Mouse (Mus musculus) MEL (cell line): Measurements from ENCODE around the gene Cdc25a. TPM values are rescaled to one million over a fixed set of nuclear protein-coding genes. Genes with fewer than 3 reads are reported as not detected.
A peak's percentile ranks its signal among the peaks of the same experiment; 100 is the strongest.

Experiments
- DNase-seq: peaks from one replicate; pipeline ENCODE4 v3.0.0; 2011; ENCODE audit warnings: low read depth, low spot score
- H3K27ac ChIP-seq: 2 replicates; pipeline ENCODE4 v1.5.1; 2012; ENCODE audit warnings: low read depth, mild to moderate bottlenecking, control low read depth, low read length, moderate library complexity; ENCODE audit not compliant: control insufficient read depth
- H3K27me3 ChIP-seq, 2 experiments: fragments of 150-350 bp in 1 of 2; sonication (generic) in 1 of 2; 2 replicates each; pipeline ENCODE4 v1.6.1; 2012; ENCODE audit warnings: low read length in 2 of 2, mild to moderate bottlenecking in 2 of 2, improper control_type of control experiment in 1 of 2, moderate library complexity in 1 of 2; ENCODE audit not compliant: insufficient read depth in 2 of 2, control insufficient read depth in 1 of 2
- H3K36me3 ChIP-seq, 2 experiments: 2 replicates each; pipeline ENCODE4 v1.6.1; 2012 to 2014; ENCODE audit warnings: low read length in 2 of 2, improper control_type of control experiment in 1 of 2, inconsistent platforms in 1 of 2, mild to moderate bottlenecking in 1 of 2; ENCODE audit not compliant: insufficient read depth in 2 of 2, control insufficient read depth in 1 of 2
- H3K4me1 ChIP-seq, 2 experiments: fragments of 150-350 bp in 1 of 2; sonication (generic) in 1 of 2; 2 replicates each; pipeline ENCODE4 v1.6.1; 2012; ENCODE audit warnings: low read length in 2 of 2, improper control_type of control experiment in 1 of 2, mild to moderate bottlenecking in 1 of 2; ENCODE audit not compliant: insufficient read depth in 2 of 2, control insufficient read depth in 1 of 2
- H3K4me3 ChIP-seq, 2 experiments: fragments of 150-350 bp in 1 of 2; sonication (generic) in 1 of 2; 2 replicates each; pipeline ENCODE4 v1.5.1; 2012; ENCODE audit warnings: low read depth in 2 of 2, low read length in 2 of 2, mild to moderate bottlenecking in 2 of 2, moderate library complexity in 2 of 2, control low read depth in 1 of 2, improper control_type of control experiment in 1 of 2; ENCODE audit not compliant: control insufficient read depth in 1 of 2, insufficient read depth in 1 of 2
- H3K79me2 ChIP-seq: 2 replicates; pipeline ENCODE4 v1.6.1; 2012; ENCODE audit warnings: mild to moderate bottlenecking, low read length, moderate library complexity; ENCODE audit not compliant: control insufficient read depth, poor library complexity, insufficient read depth
- H3K9ac ChIP-seq: 2 replicates; pipeline ENCODE4 v1.6.1; 2012; ENCODE audit warnings: low read depth, mild to moderate bottlenecking, control low read depth, low read length, moderate library complexity; ENCODE audit not compliant: control insufficient read depth, poor library complexity, severe bottlenecking
- H3K9me3 ChIP-seq: fragments of 150-350 bp; sonication (generic); replicated peaks from 2 replicates; pipeline ENCODE4 v1.6.1; 2012; ENCODE audit warnings: mild to moderate bottlenecking, low read length, improper control_type of control experiment, moderate library complexity; ENCODE audit not compliant: insufficient read depth
- CHD1 ChIP-seq: IDR thresholded peaks from 2 replicates; pipeline ENCODE4 v1.6.1; 2012; ENCODE audit warnings: low read depth, mild to moderate bottlenecking, inconsistent platforms, low read length, improper control_type of control experiment
- CHD2 ChIP-seq: IDR thresholded peaks from 2 replicates; pipeline ENCODE4 v1.6.1; 2011; ENCODE audit warnings: low read length, improper control_type of control experiment
- CTCF ChIP-seq, 3 experiments: IDR thresholded peaks in 2 of 3; conservative IDR thresholded peaks in 1 of 3; 2 replicates each; pipeline ENCODE4 v1.5.1; 2011 to 2012; ENCODE audit warnings: low read length in 3 of 3, low read depth in 2 of 3, mild to moderate bottlenecking in 2 of 3, improper control_type of control experiment in 1 of 3, inconsistent platforms in 1 of 3, mixed read lengths in 1 of 3, moderate library complexity in 1 of 3; ENCODE audit not compliant: control insufficient read depth in 1 of 3, insufficient read depth in 1 of 3, poor library complexity in 1 of 3, severe bottlenecking in 1 of 3
- E2F4 ChIP-seq: IDR thresholded peaks from 2 replicates; pipeline ENCODE4 v1.6.1; 2011; ENCODE audit warnings: low read depth, low read length, improper control_type of control experiment, borderline replicate concordance
- ETS1 ChIP-seq: IDR thresholded peaks from 2 replicates; pipeline ENCODE4 v1.6.1; 2012; ENCODE audit warnings: low read depth, mild to moderate bottlenecking, inconsistent platforms, low read length, improper control_type of control experiment, moderate library complexity
- GATA1 ChIP-seq: IDR thresholded peaks from 2 replicates; pipeline ENCODE4 v1.6.1; 2011; ENCODE audit warnings: low read depth, low read length, improper control_type of control experiment
- HCFC1 ChIP-seq: IDR thresholded peaks from 2 replicates; pipeline ENCODE4 v1.6.1; 2012; ENCODE audit warnings: low read depth, mild to moderate bottlenecking, inconsistent platforms, low read length, improper control_type of control experiment, moderate library complexity
- JUND ChIP-seq: IDR thresholded peaks from 2 replicates; pipeline ENCODE4 v1.6.1; 2011; ENCODE audit warnings: low read depth, mild to moderate bottlenecking, improper control_type of control experiment, low read length
- KAT2A ChIP-seq: conservative IDR thresholded peaks from 2 replicates; pipeline ENCODE4 v1.6.1; 2012; ENCODE audit warnings: low read depth, low read length, improper control_type of control experiment, inconsistent platforms
- MAX ChIP-seq: IDR thresholded peaks from 2 replicates; pipeline ENCODE4 v1.6.1; 2011; ENCODE audit warnings: low read length, improper control_type of control experiment
- MAZ ChIP-seq: IDR thresholded peaks from 2 replicates; pipeline ENCODE4 v1.6.1; 2012; ENCODE audit warnings: low read depth, mild to moderate bottlenecking, inconsistent platforms, low read length, improper control_type of control experiment
- MEF2A ChIP-seq: IDR thresholded peaks from 2 replicates; pipeline ENCODE4 v1.6.1; 2014; ENCODE audit warnings: low read depth, mild to moderate bottlenecking, inconsistent platforms, low read length, improper control_type of control experiment; ENCODE audit not compliant: poor library complexity, insufficient replicate concordance, severe bottlenecking; ENCODE audit errors: extremely low read depth
- MXI1 ChIP-seq: IDR thresholded peaks from 2 replicates; pipeline ENCODE4 v1.6.1; 2011; ENCODE audit warnings: mild to moderate bottlenecking, low read depth, low read length, improper control_type of control experiment
- MYB ChIP-seq: IDR thresholded peaks from 2 replicates; pipeline ENCODE4 v1.6.1; 2011; ENCODE audit warnings: mild to moderate bottlenecking, low read depth, low read length, improper control_type of control experiment
- MYC ChIP-seq: IDR thresholded peaks from 2 replicates; pipeline ENCODE4 v1.6.1; 2011; ENCODE audit warnings: low read depth, mild to moderate bottlenecking, low read length, improper control_type of control experiment, moderate library complexity
- NELFE ChIP-seq: IDR thresholded peaks from 2 replicates; pipeline ENCODE4 v1.6.1; 2011; ENCODE audit warnings: low read depth, low read length, improper control_type of control experiment
- NRF1 ChIP-seq: IDR thresholded peaks from 2 replicates; pipeline ENCODE4 v1.6.1; 2014; ENCODE audit warnings: low read depth, mild to moderate bottlenecking, inconsistent platforms, low read length, improper control_type of control experiment, moderate library complexity; ENCODE audit not compliant: poor library complexity, insufficient read depth, severe bottlenecking
- POLR2A ChIP-seq, 2 experiments: IDR thresholded peaks; 2 replicates each; pipeline ENCODE4 v1.6.1; 2011 to 2012; ENCODE audit warnings: low read length in 2 of 2, mild to moderate bottlenecking in 2 of 2, control low read depth in 1 of 2, improper control_type of control experiment in 1 of 2, low read depth in 1 of 2, moderate library complexity in 1 of 2; ENCODE audit not compliant: control insufficient read depth in 1 of 2, insufficient read depth in 1 of 2, poor library complexity in 1 of 2
- RAD21 ChIP-seq: IDR thresholded peaks from 2 replicates; pipeline ENCODE4 v1.6.1; 2011; ENCODE audit warnings: mild to moderate bottlenecking, low read depth, low read length, improper control_type of control experiment
- RCOR1 ChIP-seq: IDR thresholded peaks from 2 replicates; pipeline ENCODE4 v1.6.1; 2012; ENCODE audit warnings: low read depth, mild to moderate bottlenecking, inconsistent platforms, low read length, improper control_type of control experiment
- TAL1 ChIP-seq: IDR thresholded peaks from 2 replicates; pipeline ENCODE4 v1.6.1; 2012; ENCODE audit warnings: mild to moderate bottlenecking, inconsistent platforms, low read length, moderate library complexity, mixed read lengths
- TBP ChIP-seq: IDR thresholded peaks from 2 replicates; pipeline ENCODE4 v1.8.0; 2011; ENCODE audit warnings: low read depth, low read length, improper control_type of control experiment
- TCF12 ChIP-seq: IDR thresholded peaks from 2 replicates; pipeline ENCODE4 v1.6.1; 2014; ENCODE audit warnings: low read depth, mild to moderate bottlenecking, inconsistent platforms, low read length, improper control_type of control experiment, moderate library complexity
- USF1 ChIP-seq: IDR thresholded peaks from 2 replicates; pipeline ENCODE4 v1.6.1; 2014; ENCODE audit warnings: low read depth, mild to moderate bottlenecking, inconsistent platforms, low read length, improper control_type of control experiment, moderate library complexity
- USF2 ChIP-seq, 2 experiments: IDR thresholded peaks; 2 replicates each; pipeline ENCODE4 v1.6.1; 2011 to 2012; ENCODE audit warnings: improper control_type of control experiment in 2 of 2, low read length in 2 of 2, borderline replicate concordance in 1 of 2, inconsistent platforms in 1 of 2, low read depth in 1 of 2, mild to moderate bottlenecking in 1 of 2; ENCODE audit not compliant: insufficient read depth in 1 of 2
- ZC3H11A ChIP-seq: IDR thresholded peaks from 2 replicates; pipeline ENCODE4 v1.6.1; 2012; ENCODE audit warnings: low read depth, mild to moderate bottlenecking, inconsistent platforms, low read length, improper control_type of control experiment
- ZKSCAN1 ChIP-seq: IDR thresholded peaks from 2 replicates; pipeline ENCODE4 v1.6.1; 2012; ENCODE audit warnings: low read depth, mild to moderate bottlenecking, inconsistent platforms, low read length, improper control_type of control experiment, moderate library complexity
- polyA plus RNA-seq, 2 experiments: library from polyadenylated mRNA; stranded (reverse) in 1 of 2; unstranded in 1 of 2; fragments of >175 nt in 1 of 2; fragments of >200 nt in 1 of 2; gene quantifications; 2 replicates each; pipeline versions ENCODE4 v1.2.1 to v1.2.4; 2012; ENCODE audit warnings: low replicate concordance in 2 of 2, low read depth in 1 of 2; ENCODE audit not compliant: insufficient read length in 2 of 2, insufficient read depth in 1 of 2, missing spikeins in 1 of 2
- total RNA-seq: library from RNA; depleted of rRNA; stranded (reverse); fragments of 300-350 nt; gene quantifications from 2 replicates; pipeline ENCODE4 v1.2.3, GENCODE M21; 2012

The Cdc25a gene
- total and polyA plus RNA-seq, 3 experiments: 67.2 to 79.4 (median 67.4) TPM

- no peak for TF ChIP-seq MAZ
- TF ChIP-seq ZC3H11A: no peak
- no peak for TF ChIP-seq RAD21
- TF ChIP-seq USF1: no peak
- TF ChIP-seq GATA1: no peak
Observed at GRCm38 (mm10) chr9:109875695-109876601, 569 bp downstream of the Cdc25a start (continued).

GRCm38 (mm10) chr9:109876756-109877155 lies 1.4 kb downstream of the Cdc25a start:
- Histone ChIP-seq H3K79me2 (peaks cover 46% of the 10 kb centered on the region), H3K4me3 (peak overlapping the region; percentile 92 to 97), H3K36me3 (peaks cover 34 to 37% of the 10 kb centered on the region in 2 experiments), H3K9ac (peak overlapping the region; percentile 95), H3K27me3 (no peaks in the 10 kb centered on the region), H3K4me1 (peaks cover 2 to 9% of the 10 kb centered on the region in 2 experiments; a peak in 1 of 4 replicates), H3K27ac (peak overlapping the region; percentile 99), H3K9me3 (no peaks in the 10 kb centered on the region)
- DNase-seq: peak; percentile 69
- TF ChIP-seq CHD1 (peak; percentile 80; the same call in 1 of the 2 replicates), MEF2A (no peak), ETS1 (0 out of 2 replicates have a peak, but pooled peaks have one; percentile 17), USF1 (no peak), POLR2A (IDR thresholded peaks at IDR 0.05; ENCODE audit: control insufficient read depth in 1 of 2, insufficient read depth in 1 of 2, low read depth in 1 of 2, low read length in 2 of 2, poor library complexity in 1 of 2) (no peak; a peak in 1 of 4 replicates), MXI1 (peak; percentile 60; the same call in 1 of the 2 replicates)

- Histone ChIP-seq H3K9ac (peak overlapping the region; percentile 95), H3K4me3 (peak overlapping the region; percentile 92 to 97), H3K4me1 (peaks cover 2 to 4% of the 10 kb centered on the region in 2 experiments; a peak in 1 of 4 replicates), H3K9me3 (no peaks in the 10 kb centered on the region), H3K27me3 (no peaks in the 10 kb centered on the region), H3K36me3 (peaks cover 40 to 41% of the 10 kb centered on the region in 2 experiments), H3K27ac (no peak overlapping the region), H3K79me2 (peaks cover 46% of the 10 kb centered on the region)
- DNase-seq: peak; percentile 74
- TF ChIP-seq ZKSCAN1 (no peak), NELFE (no peak), CHD1 (no peak), MAX (peak; percentile 42; the same call in 1 of the 2 replicates), E2F4 (no peak), TCF12 (no peak), MYC (peak; percentile 68; the same call in 1 of the 2 replicates), CTCF (IDR thresholded peaks at IDR 0.05 in 2 of 3, conservative IDR thresholded peaks at IDR 0.05 in 1 of 3; ENCODE audit: control insufficient read depth in 1 of 3, insufficient read depth in 1 of 3, low read depth in 2 of 3, low read length in 3 of 3, poor library complexity in 1 of 3, severe bottlenecking in 1 of 3) (peak; percentile 24 to 34 (median 27); a peak in 5 of 6 replicates), TBP (no peak), MYB (no peak), USF2 (IDR thresholded peaks at IDR 0.05; ENCODE audit: borderline replicate concordance in 1 of 2, insufficient read depth in 1 of 2, low read depth in 1 of 2, low read length in 2 of 2) (no peak), USF1 (no peak), GATA1 (no peak), NRF1 (no peak), TAL1 (no peak), JUND (no peak), HCFC1 (no peak), RCOR1 (no peak), KAT2A (no peak), CHD2 (no peak)
Observed at GRCm38 (mm10) chr9:109877666-109878065, 2.3 kb downstream of the Cdc25a start.
